Mouse (Mus musculus): ENCODE data around the gene Gal3st2. TPM values are rescaled to one million over a fixed set of nuclear protein-coding genes. Genes with fewer than 3 reads are reported as not detected.
"Not testable (repeated sequence)": the region's sequence is repeated elsewhere in the genome, so short reads cannot be mapped to it uniquely, and the experiment has no call there.

Gal3st2 gene
- total and polyA plus RNA-seq, 2 experiments = 0.37 TPM; not detected in 1

DNA sequence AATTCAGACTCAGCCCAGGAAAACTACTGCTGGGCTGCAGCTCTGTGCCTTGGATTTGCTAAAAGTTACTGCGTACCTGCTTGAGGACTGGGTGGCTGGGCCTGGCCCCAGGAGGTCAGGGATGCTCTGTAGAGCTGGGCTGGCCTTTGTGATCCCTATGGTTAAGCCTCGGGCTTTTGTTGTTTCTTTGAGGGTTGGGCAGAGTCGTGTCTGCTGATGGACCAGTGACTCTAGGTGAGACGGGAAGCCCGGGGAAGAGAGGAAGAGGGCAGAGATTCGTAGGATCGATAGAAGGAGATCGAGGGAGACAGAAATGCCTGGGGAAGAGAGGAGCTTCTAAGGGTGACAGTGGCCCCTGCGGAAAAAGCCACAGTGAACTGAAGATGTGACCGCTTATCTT is 36.5 kb upstream of the Gal3st2 start, which contains the start of gene D2hgdh:
Gene D2hgdh, plus strand, starts transcription at position 301 of the 400 bp plus-strand sequence.
- H3K27me3 ChIP-seq (ENCODE audit: control insufficient read depth, insufficient read depth, low read length) = no peaks in the 10 kb centered on the region
- DNase-seq (ENCODE audit: extremely low read depth, low read depth, low spot score) = no peak
- H3K27ac ChIP-seq (replicated peaks; ENCODE audit: insufficient read depth, low read depth, low read length) = peak within 1 kb of the TSS; percentile 85
- no peak for TF ChIP-seq CTCF (IDR thresholded peaks at IDR 0.05; ENCODE audit: low read depth, low read length)
- TF ChIP-seq POLR2A (IDR thresholded peaks at IDR 0.05; ENCODE audit: extremely low read depth, insufficient read depth, low read length) = no peak
- WGBS = 11% methylated on average over 10 of the region's 10 CpGs
- peak within 1 kb of the TSS; percentile 79 for H3K9ac ChIP-seq (ENCODE audit: low read depth, low read length)
- H3K4me3 ChIP-seq (ENCODE audit: insufficient read depth, low read depth, low read length) = peak within 1 kb of the TSS; percentile 71
- peaks cover 4% of the 10 kb centered on the region; the same call in 1 of the 2 replicates for H3K36me3 ChIP-seq (ENCODE audit: control insufficient read depth, insufficient read depth, low read length)
- H3K4me1 ChIP-seq (ENCODE audit: control insufficient read depth, insufficient read depth, low read length) = peaks cover 2% of the 10 kb centered on the region; the same call in 1 of the 2 replicates
- no peaks in the 10 kb centered on the region for H3K79me2 ChIP-seq (ENCODE audit: control insufficient read depth, insufficient read depth, low read length)

DNA sequence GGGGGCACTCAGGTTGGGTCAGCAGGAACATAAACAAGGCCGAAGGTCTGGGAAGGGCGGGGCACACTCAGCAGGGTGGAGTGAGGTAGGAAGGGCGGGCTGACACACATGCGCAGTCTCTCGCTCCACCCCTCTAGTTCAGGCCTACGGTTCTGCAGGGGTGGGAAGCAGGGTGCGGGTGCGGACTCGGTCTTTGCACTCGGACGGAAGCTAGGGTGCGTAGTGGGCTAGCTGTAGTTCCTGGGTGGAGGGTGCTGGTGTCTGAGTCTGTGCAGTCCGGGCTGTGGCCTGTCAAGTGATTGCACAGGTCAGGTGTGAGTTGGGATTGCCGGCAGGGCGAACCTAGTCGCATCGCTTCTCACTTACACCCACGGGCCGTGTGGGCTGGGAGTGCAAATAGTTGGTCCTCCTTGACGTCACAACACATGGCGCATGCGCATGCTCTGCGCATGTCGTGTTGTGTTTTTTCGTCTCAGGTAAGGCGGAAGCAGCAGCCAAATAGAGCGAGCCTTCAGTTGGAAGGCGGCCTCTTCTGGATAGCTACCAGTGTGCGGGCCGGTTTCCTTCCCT is 35.9 kb upstream of the Gal3st2 start:
- peaks cover 2% of the 10 kb centered on the region; the same call in 1 of the 2 replicates for H3K36me3 ChIP-seq (ENCODE audit: control insufficient read depth, insufficient read depth, low read length)
- peak overlapping the region; percentile 79 for H3K9ac ChIP-seq (ENCODE audit: low read depth, low read length)
- peak; percentile 94 for DNase-seq (ENCODE audit: extremely low read depth, low read depth, low spot score)
- under 1% methylated on average over 30 of the region's 30 CpGs for WGBS
- peak overlapping the region; percentile 71 for H3K4me3 ChIP-seq (ENCODE audit: insufficient read depth, low read depth, low read length)
- TF ChIP-seq CTCF (IDR thresholded peaks at IDR 0.05; ENCODE audit: low read depth, low read length) (no peak), POLR2A (IDR thresholded peaks at IDR 0.05; ENCODE audit: extremely low read depth, insufficient read depth, low read length) (peak; percentile 93)
- no peaks in the 10 kb centered on the region for H3K27me3 ChIP-seq (ENCODE audit: control insufficient read depth, insufficient read depth, low read length)
- H3K79me2 ChIP-seq (ENCODE audit: control insufficient read depth, insufficient read depth, low read length) = no peaks in the 10 kb centered on the region
- peaks cover 2% of the 10 kb centered on the region; the same call in 1 of the 2 replicates for H3K4me1 ChIP-seq (ENCODE audit: control insufficient read depth, insufficient read depth, low read length)
- H3K27ac ChIP-seq (replicated peaks; ENCODE audit: insufficient read depth, low read depth, low read length) = peak overlapping the region; percentile 85

DNA sequence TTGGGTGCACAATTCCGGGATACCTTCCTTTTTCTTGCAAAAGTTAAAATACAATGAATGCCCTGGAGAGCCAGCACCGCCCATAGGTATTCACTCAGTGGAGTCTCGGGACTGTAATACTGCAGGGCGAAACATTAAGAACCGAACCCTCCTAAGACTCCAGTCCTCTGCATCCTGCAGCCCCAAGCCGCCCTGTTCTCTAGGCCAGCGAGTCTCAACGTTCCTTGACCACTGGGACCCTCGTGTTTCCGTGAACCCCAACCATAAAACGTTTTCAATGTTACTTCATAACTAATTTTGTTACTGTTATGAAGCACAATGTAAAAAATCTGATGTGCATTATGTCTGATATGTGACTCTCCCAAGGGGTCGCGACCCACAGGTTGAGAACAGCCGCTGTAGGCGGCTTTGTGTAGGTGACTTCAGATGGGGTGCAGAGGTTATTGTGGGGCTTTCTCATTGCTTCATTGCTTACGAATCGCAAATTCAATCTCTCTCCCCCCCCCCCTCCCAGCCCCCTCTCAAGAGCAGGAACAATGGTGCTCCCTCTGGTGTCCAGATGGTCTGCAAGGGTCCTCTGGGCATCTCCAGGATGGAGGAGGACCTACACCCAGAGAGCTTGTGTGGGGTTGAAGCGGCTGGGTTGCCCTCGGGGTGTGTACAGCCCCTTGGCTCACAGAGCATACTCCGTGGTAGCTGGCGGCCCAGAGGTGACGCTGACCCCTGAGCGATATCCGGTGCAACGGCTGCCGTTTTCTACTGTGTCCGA is 35.2 kb upstream of the Gal3st2 start:
- WGBS = 41% methylated on average over 27 of the region's 27 CpGs
- TF ChIP-seq CTCF (IDR thresholded peaks at IDR 0.05; ENCODE audit: low read depth, low read length) (no peak), POLR2A (IDR thresholded peaks at IDR 0.05; ENCODE audit: extremely low read depth, insufficient read depth, low read length) (no peak)
- Histone ChIP-seq H3K27ac (replicated peaks; ENCODE audit: insufficient read depth, low read depth, low read length) (peak overlapping the region; percentile 17), H3K79me2 (ENCODE audit: control insufficient read depth, insufficient read depth, low read length) (no peaks in the 10 kb centered on the region), H3K36me3 (ENCODE audit: control insufficient read depth, insufficient read depth, low read length) (peaks cover 2% of the 10 kb centered on the region; the same call in 1 of the 2 replicates), H3K27me3 (ENCODE audit: control insufficient read depth, insufficient read depth, low read length) (no peaks in the 10 kb centered on the region), H3K4me1 (ENCODE audit: control insufficient read depth, insufficient read depth, low read length) (peaks cover 2% of the 10 kb centered on the region; the same call in 1 of the 2 replicates), H3K4me3 (ENCODE audit: insufficient read depth, low read depth, low read length) (peak overlapping the region; percentile 71), H3K9ac (ENCODE audit: low read depth, low read length) (peak overlapping the region; percentile 30)
- no peak for DNase-seq (ENCODE audit: extremely low read depth, low read depth, low spot score)

DNA sequence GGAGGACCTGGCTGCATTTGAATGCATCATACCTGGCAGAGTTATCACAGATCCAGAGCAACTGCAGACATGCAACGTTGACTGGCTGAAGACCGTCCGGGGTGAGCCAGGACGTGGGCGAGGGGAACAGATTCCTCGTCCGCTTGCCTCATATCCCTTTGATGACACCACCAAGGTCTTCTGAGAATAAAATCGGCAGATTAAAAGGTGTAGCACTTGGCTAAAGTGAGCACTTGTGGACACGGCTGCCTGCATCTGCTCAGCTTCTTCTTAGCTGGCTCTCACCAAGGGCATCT is 34.6 kb upstream of the Gal3st2 start:
- peaks cover 2% of the 10 kb centered on the region; the same call in 1 of the 2 replicates for H3K4me1 ChIP-seq (ENCODE audit: control insufficient read depth, insufficient read depth, low read length)
- H3K27ac ChIP-seq (replicated peaks; ENCODE audit: insufficient read depth, low read depth, low read length) = no peak overlapping the region
- H3K36me3 ChIP-seq (ENCODE audit: control insufficient read depth, insufficient read depth, low read length) = peaks cover 2% of the 10 kb centered on the region; the same call in 1 of the 2 replicates
- no peaks in the 10 kb centered on the region for H3K27me3 ChIP-seq (ENCODE audit: control insufficient read depth, insufficient read depth, low read length)
- TF ChIP-seq CTCF (IDR thresholded peaks at IDR 0.05; ENCODE audit: low read depth, low read length) (no peak), POLR2A (IDR thresholded peaks at IDR 0.05; ENCODE audit: extremely low read depth, insufficient read depth, low read length) (no peak)
- 93% methylated on average over 9 of the region's 9 CpGs for WGBS
- H3K9ac ChIP-seq (ENCODE audit: low read depth, low read length) = no peak overlapping the region
- no peak overlapping the region for H3K4me3 ChIP-seq (ENCODE audit: insufficient read depth, low read depth, low read length)
- no peak for DNase-seq (ENCODE audit: extremely low read depth, low read depth, low spot score)
- H3K79me2 ChIP-seq (ENCODE audit: control insufficient read depth, insufficient read depth, low read length) = no peaks in the 10 kb centered on the region

DNA sequence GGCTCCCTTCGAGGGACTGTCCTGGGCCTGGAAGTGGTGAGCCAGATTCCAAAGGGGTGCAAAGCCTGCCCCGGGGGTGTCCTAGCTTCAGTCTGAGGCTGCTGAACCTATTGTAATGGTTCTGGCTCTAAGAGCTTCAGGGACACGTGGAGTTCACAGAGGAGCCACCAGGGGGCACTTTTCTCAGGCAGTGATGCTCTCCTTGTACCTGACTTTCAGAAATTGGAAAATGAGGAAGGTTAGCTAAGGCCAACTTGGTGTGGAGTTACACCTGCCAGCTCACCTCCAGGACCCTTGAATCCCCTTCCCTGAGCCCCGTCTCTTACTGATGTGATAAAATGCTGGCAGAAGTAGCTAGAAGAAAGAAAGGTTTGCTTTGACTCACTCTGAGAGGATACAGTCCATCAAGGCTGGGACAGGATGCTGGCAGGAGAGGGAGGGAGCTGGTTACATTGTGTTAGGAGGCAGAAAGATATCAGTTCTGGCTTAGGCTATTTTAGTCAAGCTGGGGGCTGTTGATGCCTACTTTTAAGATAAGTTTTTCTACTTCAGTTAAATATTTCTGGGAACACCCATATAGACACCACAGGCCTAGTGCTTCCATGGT is 28.2 kb upstream of the Gal3st2 start:
- not testable (repeated sequence) for H3K79me2 ChIP-seq (ENCODE audit: control insufficient read depth, insufficient read depth, low read length); DNase-seq (ENCODE audit: extremely low read depth, low read depth, low spot score)

More for the DNA sequence above, 28.2 kb upstream of the Gal3st2 start:
- not testable (repeated sequence) for H3K4me3 ChIP-seq (ENCODE audit: insufficient read depth, low read depth, low read length); H3K9ac ChIP-seq (ENCODE audit: low read depth, low read length); H3K27me3 ChIP-seq (ENCODE audit: control insufficient read depth, insufficient read depth, low read length); H3K27ac ChIP-seq (replicated peaks; ENCODE audit: insufficient read depth, low read depth, low read length); H3K4me1 ChIP-seq (ENCODE audit: control insufficient read depth, insufficient read depth, low read length)
- peaks cover 12% of the 10 kb centered on the region for H3K36me3 ChIP-seq (ENCODE audit: control insufficient read depth, insufficient read depth, low read length)
- 48% methylated on average over 3 of the region's 4 CpGs for WGBS

All from liver, adult 2 months (tissue).